In genomic region chr3:121720801-121721690, GRCm38 (mm10) we compare ENCODE assay signal across 12 mouse cellular contexts. TPM values are rescaled to one million over a fixed set of nuclear protein-coding genes. Genes with fewer than 3 reads are reported as not detected.
A peak's percentile ranks its signal among the peaks of the same experiment; 100 is the strongest.
DNase-seq lines count a peak whose midpoint lies in the region; ATAC-seq and TF ChIP-seq lines count a peak whose summit lies in the region.
"Had no signal": no experiment of that assay in that cellular context is flagged by ENCODE, and none has a peak within 500 bp of the region (broad histone marks: within the 10 kb centered on the region; RNA-seq: fewer than 3 reads in every experiment).

No protein-coding gene starts in this region.

- no peak for ATAC-seq in forebrain, embryonic 14.5 days
- no peak for ATAC-seq in forebrain, embryonic 11.5 days (replicated peaks; ENCODE audit: low FRiP score)
- ATAC-seq in limb, embryonic 12.5 days (ENCODE audit: insufficient number of reproducible peaks, insufficient read depth, low FRiP score, low TSS enrichment, low read depth): no peak
- ATAC-seq: CD4-positive, CD25-positive, alpha-beta regulatory T cell, adult 4 months; inflammation-experienced regulatory T-cells, adult 6 months had no signal

- peaks cover 20% of the 10 kb centered on the region for H3K79me2 ChIP-seq in myocyte (ENCODE audit: control insufficient read depth, insufficient read depth)

- no peak overlapping the region for H3K4me2 ChIP-seq in forebrain, embryonic 14.5 days (ENCODE audit: low read length)
- no peak overlapping the region for H3K4me2 ChIP-seq in forebrain, embryonic 11.5 days (ENCODE audit: low read depth, low read length, severe bottlenecking)
- peak overlapping the region; percentile 8; the same call in 1 of the 2 replicates for H3K4me2 ChIP-seq in limb, embryonic 12.5 days
- peak overlapping the region; percentile 94 for H3K4me2 ChIP-seq in myocyte (ENCODE audit: low read depth)
- H3K4me2 ChIP-seq: limb, embryonic 15.5 days had no signal

- H3K27me3 ChIP-seq in forebrain, embryonic 14.5 days (replicated peaks; ENCODE audit: control insufficient read depth, insufficient read depth, low read length): no peaks in the 10 kb centered on the region
- H3K27me3 ChIP-seq in forebrain, embryonic 11.5 days (ENCODE audit: control insufficient read depth, insufficient read depth, low read length): no peaks in the 10 kb centered on the region; the same call in 1 of the 2 replicates
- peaks cover 36% of the 10 kb centered on the region for H3K27me3 ChIP-seq in limb, embryonic 12.5 days
- H3K27me3 ChIP-seq in limb, embryonic 10.5 days (ENCODE audit: low read depth, poor library complexity, severe bottlenecking): peaks cover 41% of the 10 kb centered on the region
- H3K27me3 ChIP-seq in myocyte (ENCODE audit: control insufficient read depth, insufficient read depth, insufficient read length): no peaks in the 10 kb centered on the region

- WGBS in forebrain, embryonic 14.5 days: 51% methylated on average over 14 of the region's 14 CpGs
- 60% methylated on average over 14 of the region's 14 CpGs for WGBS in forebrain, embryonic 11.5 days
- 36% methylated on average over 14 of the region's 14 CpGs for WGBS in limb, embryonic 12.5 days
- 48% methylated on average over 14 of the region's 14 CpGs for WGBS in limb, embryonic 10.5 days

- peak; percentile 59 for DNase-seq in forebrain, embryonic 14.5 days (ENCODE audit: low spot score)
- DNase-seq in forebrain, embryonic 11.5 days (ENCODE audit: low spot score): no peak
- DNase-seq in limb, embryonic 10.5 days (ENCODE audit: low spot score): no peak
- no peak for DNase-seq in urinary bladder, postnatal 14 days (ENCODE audit: low spot score)
- no peak for DNase-seq in cerebellum, postnatal 36 days
- DNase-seq: thymus, adult 2 months had no signal

- TF ChIP-seq CTCF in embryonic fibroblast, embryonic 13.5 days (IDR thresholded peaks at IDR 0.05; ENCODE audit: borderline replicate concordance, insufficient read depth, low read length): no peak

- H3K9ac ChIP-seq in forebrain, embryonic 14.5 days (ENCODE audit: low read length): no peak overlapping the region
- no peak overlapping the region for H3K9ac ChIP-seq in forebrain, embryonic 11.5 days (ENCODE audit: low read length)
- H3K9ac ChIP-seq in limb, embryonic 12.5 days (replicated peaks): no peak overlapping the region
- H3K9ac ChIP-seq: limb, embryonic 15.5 days had no signal

- TF ChIP-seq POLR2A in embryonic fibroblast, embryonic 13.5 days (IDR thresholded peaks at IDR 0.05; ENCODE audit: low read depth, low read length): no peak
- no peak for TF ChIP-seq POLR2A in myocyte (IDR thresholded peaks at IDR 0.05; ENCODE audit: insufficient read length, low read depth)

- no peaks in the 10 kb centered on the region for H3K9me3 ChIP-seq in forebrain, embryonic 14.5 days (replicated peaks; ENCODE audit: control insufficient read depth, low read length)
- H3K9me3 ChIP-seq in forebrain, embryonic 11.5 days (ENCODE audit: control insufficient read depth, low read length): no peaks in the 10 kb centered on the region
- no peaks in the 10 kb centered on the region for H3K9me3 ChIP-seq in limb, embryonic 12.5 days
- no peaks in the 10 kb centered on the region for H3K9me3 ChIP-seq in limb, embryonic 10.5 days (replicated peaks)
- H3K9me3 ChIP-seq: limb, embryonic 15.5 days had no signal

- H3K27ac ChIP-seq in forebrain, embryonic 14.5 days (ENCODE audit: low read depth, low read length): no peak overlapping the region
- H3K27ac ChIP-seq in forebrain, embryonic 11.5 days (ENCODE audit: low read depth, low read length): no peak overlapping the region
- H3K27ac ChIP-seq in limb, embryonic 12.5 days: no peak overlapping the region
- H3K27ac ChIP-seq in limb, embryonic 10.5 days: no peak overlapping the region
- peak overlapping the region; percentile 97 for H3K27ac ChIP-seq in embryonic fibroblast, embryonic 13.5 days (ENCODE audit: insufficient read depth, low read length)
- H3K27ac ChIP-seq: limb, embryonic 15.5 days had no signal

- H3K4me3 ChIP-seq in forebrain, embryonic 14.5 days (ENCODE audit: low read depth, low read length): no peak overlapping the region
- H3K4me3 ChIP-seq in forebrain, embryonic 11.5 days (ENCODE audit: low read depth, low read length): no peak overlapping the region
- no peak overlapping the region for H3K4me3 ChIP-seq in limb, embryonic 12.5 days (replicated peaks)
- H3K4me3 ChIP-seq in limb, embryonic 10.5 days: no peak overlapping the region
- H3K4me3 ChIP-seq in embryonic fibroblast, embryonic 13.5 days (ENCODE audit: insufficient read depth, low read length): no peak overlapping the region
- H3K4me3 ChIP-seq in myocyte: no peak overlapping the region
- H3K4me3 ChIP-seq: limb, embryonic 15.5 days had no signal

- no peak overlapping the region for H3ac ChIP-seq in myocyte (ENCODE audit: control insufficient read depth, insufficient read length)

- H3K4me1 ChIP-seq in forebrain, embryonic 14.5 days (ENCODE audit: control insufficient read depth, insufficient read depth, low read length): 0 out of 2 replicates have a peak, but pooled peaks cover 9% of the 10 kb centered on the region
- peaks cover 16% of the 10 kb centered on the region for H3K4me1 ChIP-seq in forebrain, embryonic 11.5 days (replicated peaks; ENCODE audit: control insufficient read depth, insufficient read depth, low read length)
- H3K4me1 ChIP-seq in limb, embryonic 12.5 days (replicated peaks): peaks cover 38% of the 10 kb centered on the region
- H3K4me1 ChIP-seq in limb, embryonic 10.5 days: peaks cover 33% of the 10 kb centered on the region
- H3K4me1 ChIP-seq in embryonic fibroblast, embryonic 13.5 days (ENCODE audit: control insufficient read depth, insufficient read depth, low read length): peaks cover 13% of the 10 kb centered on the region

- H3K36me3 ChIP-seq in forebrain, embryonic 14.5 days (ENCODE audit: control insufficient read depth, insufficient read depth, low read length): no peaks in the 10 kb centered on the region
- no peaks in the 10 kb centered on the region for H3K36me3 ChIP-seq in forebrain, embryonic 11.5 days (ENCODE audit: control insufficient read depth, insufficient read depth, low read length)
- H3K36me3 ChIP-seq in limb, embryonic 12.5 days: no peaks in the 10 kb centered on the region
- no peaks in the 10 kb centered on the region for H3K36me3 ChIP-seq in limb, embryonic 10.5 days
- no peaks in the 10 kb centered on the region for H3K36me3 ChIP-seq in myocyte (ENCODE audit: control insufficient read depth, insufficient read depth)
- H3K36me3 ChIP-seq: limb, embryonic 15.5 days had no signal

TF ChIP-seq in myocyte, 11 proteins besides CTCF, POLR2A, EP300 and RAD21:
- no peak for TF ChIP-seq CEBPB (IDR thresholded peaks at IDR 0.05; ENCODE audit: insufficient read depth, poor library complexity, severe bottlenecking)
- no peak for TF ChIP-seq SRF (IDR thresholded peaks at IDR 0.05; ENCODE audit: control insufficient read depth, insufficient read length, low read depth)
- no peak for TF ChIP-seq TCF3 (IDR thresholded peaks at IDR 0.05; ENCODE audit: insufficient read length, low read depth)
- TF ChIP-seq POLR2AphosphoS2 (IDR thresholded peaks at IDR 0.05; ENCODE audit: insufficient read length, low read depth): no peak
- TF ChIP-seq MAX (IDR thresholded peaks at IDR 0.05; ENCODE audit: low read depth): no peak
- TF ChIP-seq MYOD1 (IDR thresholded peaks at IDR 0.05; ENCODE audit: control insufficient read depth in 1 of 3, insufficient read length in 2 of 3, low read depth in 2 of 3): no peak
- TF ChIP-seq REST (IDR thresholded peaks at IDR 0.05; ENCODE audit: insufficient read depth, insufficient read length): no peak
- no peak for TF ChIP-seq USF1 (IDR thresholded peaks at IDR 0.05; ENCODE audit: low read depth)
- TF ChIP-seq E2F4 (IDR thresholded peaks at IDR 0.05; ENCODE audit: insufficient read depth): no peak
- TF ChIP-seq TCF12 (IDR thresholded peaks at IDR 0.05; ENCODE audit: insufficient read depth, poor library complexity, severe bottlenecking): no peak
- TF ChIP-seq MYOG (IDR thresholded peaks at IDR 0.05; ENCODE audit: control insufficient read depth in 1 of 3, insufficient read depth in 1 of 3, insufficient read length in 2 of 3, low read depth in 2 of 3): no peak

RNA-seq across cellular contexts. Expression of gene F3, which starts 2.3 kb away (rescaled TPM):
- polyA plus RNA-seq in forebrain, embryonic 14.5 days (2014; fragmentation: Nextera tagmentation; extraction: Ambion mirVana): 8.8 and 11.0 TPM in 2 replicates
- 8.0 and 9.2 TPM in 2 replicates for polyA plus RNA-seq in forebrain, embryonic 11.5 days (2014; fragmentation: Nextera tagmentation; extraction: Ambion mirVana)
- 7.2 and 7.7 TPM in 2 replicates for polyA plus RNA-seq in limb, embryonic 12.5 days (2016; fragmentation: Nextera tagmentation; extraction: Ambion mirVana)
- 5.0 and 5.3 TPM in 2 replicates for polyA plus RNA-seq in limb, embryonic 10.5 days (2016; fragmentation: Nextera tagmentation; extraction: Ambion mirVana)
- 168 and 276 TPM in 2 replicates for polyA plus RNA-seq in embryonic fibroblast, embryonic 13.5 days (2011; ENCODE audit: insufficient read length, low read depth, missing spikeins)
- 3.6 TPM for polyA plus RNA-seq in myocyte (2012; fragmentation: generic; extraction: Trizol)
- polyA plus RNA-seq: CD4-positive, CD25-positive, alpha-beta regulatory T cell, adult 4 months had no signal

RNA-seq across cellular contexts. Expression of gene 4930432M17Rik, which starts 50.5 kb away (rescaled TPM):
- polyA plus RNA-seq in forebrain, embryonic 14.5 days (2014; fragmentation: Nextera tagmentation; extraction: Ambion mirVana): not detected in 2 replicates
- not detected in 2 replicates for polyA plus RNA-seq in forebrain, embryonic 11.5 days (2014; fragmentation: Nextera tagmentation; extraction: Ambion mirVana)
- not detected in 2 replicates for polyA plus RNA-seq in limb, embryonic 12.5 days (2016; fragmentation: Nextera tagmentation; extraction: Ambion mirVana)
- polyA plus RNA-seq in limb, embryonic 10.5 days (2016; fragmentation: Nextera tagmentation; extraction: Ambion mirVana): not detected in 2 replicates
- polyA plus RNA-seq in embryonic fibroblast, embryonic 13.5 days (2011; ENCODE audit: insufficient read length, low read depth, missing spikeins): not detected in 2 replicates
- polyA plus RNA-seq in myocyte (2012; fragmentation: generic; extraction: Trizol): not detected
- polyA plus RNA-seq: CD4-positive, CD25-positive, alpha-beta regulatory T cell, adult 4 months; inflammation-experienced regulatory T-cells, adult 6 months; limb, embryonic 15.5 days; thymus, adult 2 months had no signal

Comparison
In these comparisons a context has a peak if more than half of its experiments do, and no peak if none do; other contexts are left out.
1. H3K4me2 ChIP-seq: peak in limb, embryonic 12.5 days (single experiment) and myocyte (single experiment); none in forebrain, embryonic 14.5 days (single experiment) and forebrain, embryonic 11.5 days (single experiment).
2. RNA of gene F3, which starts 2.3 kb away (polyA plus RNA-seq): 168 to 276 TPM in embryonic fibroblast, embryonic 13.5 days; 8.0 to 9.2 TPM in forebrain, embryonic 11.5 days, 8.8 to 11.0 TPM in forebrain, embryonic 14.5 days, 7.2 to 7.7 TPM in limb, embryonic 12.5 days, 5.0 to 5.3 TPM in limb, embryonic 10.5 days and 3.6 TPM in myocyte (single experiment); every median in the first group is over 10 times any median in the second.